Mouse (Mus musculus) yolk sac, embryonic 10.5 days (tissue): ENCODE measurements at regions not wholly inside any gene's neighbourhood (a gene's known extent, or its start where the extent isn't known, plus 50 kb on each side); places are given as distances from the start of the nearest gene placed in this dataset.

ENCODE experiments used
- DNase-seq: peaks from one replicate; pipeline ENCODE4 v3.0.0-alpha.2; 2017; ENCODE audit warnings: low spot score

GRCm38 (mm10) chr4:47534959-47535358 lies 60.5 kb downstream of the Sec61b start:
- DNase-seq, result no peak

GRCm38 (mm10) chr4:47567694-47568093 lies 93.2 kb downstream of the Sec61b start:
- no peak for DNase-seq

GRCm38 (mm10) chr4:47570846-47571245 lies 96.4 kb downstream of the Sec61b start:
- DNase-seq, result no peak

GRCm38 (mm10) chr4:47576011-47576410 lies 101.6 kb downstream of the Sec61b start:
- no peak for DNase-seq

- DNase-seq, result no peak
These were observed 103.0 kb downstream of the Sec61b start for GRCm38 (mm10) chr4:47577490-47577889.

- DNase-seq, result no peak
These were observed 104.2 kb downstream of the Sec61b start for GRCm38 (mm10) chr4:47578637-47579036.

GRCm38 (mm10) chr4:47580556-47580955 lies 106.1 kb downstream of the Sec61b start:
- no peak for DNase-seq

GRCm38 (mm10) chr4:47587256-47587655 lies 112.8 kb downstream of the Sec61b start:
- no peak for DNase-seq

GRCm38 (mm10) chr4:47592271-47592986 lies 118.0 kb downstream of the Sec61b start:
- DNase-seq, result no peak

- DNase-seq, result no peak
These were observed 118.7 kb downstream of the Sec61b start for GRCm38 (mm10) chr4:47593155-47593554.

GRCm38 (mm10) chr4:47594171-47594570 lies 119.7 kb downstream of the Sec61b start:
- no peak for DNase-seq

- no peak for DNase-seq
These were observed 121.4 kb downstream of the Sec61b start for GRCm38 (mm10) chr4:47595841-47596240.

- DNase-seq, result no peak
These were observed 123.1 kb downstream of the Sec61b start for GRCm38 (mm10) chr4:47597586-47597985.

- DNase-seq, result no peak
These were observed 123.8 kb downstream of the Sec61b start for GRCm38 (mm10) chr4:47598216-47598615.

- DNase-seq, result no peak
These were observed 127.0 kb downstream of the Sec61b start for GRCm38 (mm10) chr4:47601301-47602070.

- DNase-seq, result no peak
These were observed 128.9 kb downstream of the Sec61b start for GRCm38 (mm10) chr4:47603378-47603777.

- DNase-seq, result no peak
These were observed 129.5 kb downstream of the Sec61b start for GRCm38 (mm10) chr4:47603847-47604397.

GRCm38 (mm10) chr4:47605676-47606075 lies 131.2 kb downstream of the Sec61b start:
- no peak for DNase-seq

GRCm38 (mm10) chr4:47608673-47609072 lies 134.2 kb downstream of the Sec61b start:
- no peak for DNase-seq

GRCm38 (mm10) chr4:47610913-47611312 lies 136.5 kb downstream of the Sec61b start:
- no peak for DNase-seq

GRCm38 (mm10) chr4:47616525-47616924 lies 142.1 kb downstream of the Sec61b start:
- no peak for DNase-seq

- no peak for DNase-seq
These were observed 146.2 kb downstream of the Sec61b start for GRCm38 (mm10) chr4:47620700-47621099.
